Mouse (Mus musculus): ENCODE results near the gene Frmd4b. TPM values are rescaled to one million over a fixed set of nuclear protein-coding genes. Genes with fewer than 3 reads are reported as not detected.

Frmd4b gene
- total RNA-seq, 2 experiments from 2014 or later = 5.6 to 9.0 TPM

GRCm38 (mm10) chr6:97486813-97487361 lies 130.5 kb downstream of the Frmd4b start:
- ATAC-seq (replicated peaks; ENCODE audit: poor library complexity, severe bottlenecking) = no peak

GRCm38 (mm10) chr6:97485886-97486386 lies 131.4 kb downstream of the Frmd4b start:
- ATAC-seq (replicated peaks; ENCODE audit: poor library complexity, severe bottlenecking) = no peak

- peak; percentile 82 for ATAC-seq (replicated peaks; ENCODE audit: poor library complexity, severe bottlenecking)
Observed at GRCm38 (mm10) chr6:97481912-97482311, 135.4 kb downstream of the Frmd4b start.

- peak; percentile 78 for ATAC-seq (replicated peaks; ENCODE audit: poor library complexity, severe bottlenecking)
Observed at GRCm38 (mm10) chr6:97478981-97479860, 138.1 kb downstream of the Frmd4b start.

- 0 out of 2 replicates have a peak, but pooled peaks have one; percentile 9 for ATAC-seq (replicated peaks; ENCODE audit: poor library complexity, severe bottlenecking)
Observed at GRCm38 (mm10) chr6:97473672-97474071, 143.7 kb downstream of the Frmd4b start.

- ATAC-seq (replicated peaks; ENCODE audit: poor library complexity, severe bottlenecking) = no peak
Observed at GRCm38 (mm10) chr6:97472873-97473550, 144.3 kb downstream of the Frmd4b start.

- peak; percentile 83 for ATAC-seq (replicated peaks; ENCODE audit: poor library complexity, severe bottlenecking)
Observed at GRCm38 (mm10) chr6:97463898-97464524, 153.3 kb downstream of the Frmd4b start.

- ATAC-seq (replicated peaks; ENCODE audit: poor library complexity, severe bottlenecking) = no peak
Observed at GRCm38 (mm10) chr6:97462421-97462820, 154.9 kb downstream of the Frmd4b start.

- ATAC-seq (replicated peaks; ENCODE audit: poor library complexity, severe bottlenecking) = no peak
Observed at GRCm38 (mm10) chr6:97459112-97459511, 158.2 kb downstream of the Frmd4b start.

GRCm38 (mm10) chr6:97458358-97458757 lies 159.0 kb downstream of the Frmd4b start:
- ATAC-seq (replicated peaks; ENCODE audit: poor library complexity, severe bottlenecking) = no peak

- ATAC-seq (replicated peaks; ENCODE audit: poor library complexity, severe bottlenecking) = peak; percentile 70
Observed at GRCm38 (mm10) chr6:97457954-97458353, 159.4 kb downstream of the Frmd4b start.

GRCm38 (mm10) chr6:97457210-97457609 lies 160.1 kb downstream of the Frmd4b start:
- peak; percentile 80 for ATAC-seq (replicated peaks; ENCODE audit: poor library complexity, severe bottlenecking)

GRCm38 (mm10) chr6:97452223-97452622 lies 165.1 kb downstream of the Frmd4b start:
- ATAC-seq (replicated peaks; ENCODE audit: poor library complexity, severe bottlenecking) = peak; percentile 66

GRCm38 (mm10) chr6:97449806-97450205 lies 167.5 kb downstream of the Frmd4b start:
- ATAC-seq (replicated peaks; ENCODE audit: poor library complexity, severe bottlenecking) = peak; percentile 54

- peak; percentile 43 for ATAC-seq (replicated peaks; ENCODE audit: poor library complexity, severe bottlenecking)
Observed at GRCm38 (mm10) chr6:97447020-97447419, 170.3 kb downstream of the Frmd4b start.

GRCm38 (mm10) chr6:97444145-97444544 lies 173.2 kb downstream of the Frmd4b start:
- no peak for ATAC-seq (replicated peaks; ENCODE audit: poor library complexity, severe bottlenecking)

GRCm38 (mm10) chr6:97443522-97443921 lies 173.8 kb downstream of the Frmd4b start:
- no peak for ATAC-seq (replicated peaks; ENCODE audit: poor library complexity, severe bottlenecking)

- peak; percentile 59 for ATAC-seq (replicated peaks; ENCODE audit: poor library complexity, severe bottlenecking)
Observed at GRCm38 (mm10) chr6:97441357-97441756, 176.0 kb downstream of the Frmd4b start.

- ATAC-seq (replicated peaks; ENCODE audit: poor library complexity, severe bottlenecking) = peak; percentile 76
Observed at GRCm38 (mm10) chr6:97438918-97439645, 178.3 kb downstream of the Frmd4b start.

- no peak for ATAC-seq (replicated peaks; ENCODE audit: poor library complexity, severe bottlenecking)
Observed at GRCm38 (mm10) chr6:97434753-97435152, 182.6 kb downstream of the Frmd4b start.

All from granulocyte monocyte progenitor cell, adult 5-6 weeks (primary cell).